Mouse (Mus musculus): ENCODE data around the gene Gm12216. TPM values are rescaled to one million over a fixed set of nuclear protein-coding genes. Genes with fewer than 3 reads are reported as not detected.
A peak's percentile ranks its signal among the peaks of the same experiment; 100 is the strongest.

Gene Gm12216
- polyA plus RNA-seq, 1 experiment from 2014 or later: 0.65 TPM

- WGBS: 80% methylated on average over 5 of the region's 5 CpGs
- Histone ChIP-seq H3K4me2 (no peak overlapping the region), H3K36me3 (peaks cover 48% of the 10 kb centered on the region)
These were observed 81.3 kb downstream of the Gm12216 start for GRCm38 (mm10) chr11:53777736-53778135.

GRCm38 (mm10) chr11:53774659-53775255 is 84.3 kb downstream of the Gm12216 start:
- ATAC-seq (ENCODE audit: insufficient number of reproducible peaks, insufficient read depth, low FRiP score, low TSS enrichment, low read depth): no peak
- H3K36me3 ChIP-seq: peaks cover 48% of the 10 kb centered on the region
- H3K4me2 ChIP-seq: no peak overlapping the region
- H3K9me3 ChIP-seq: no peaks in the 10 kb centered on the region
- H3K27ac ChIP-seq: no peak overlapping the region
- 90% methylated on average over 13 of the region's 13 CpGs for WGBS
- H3K4me1 ChIP-seq (replicated peaks): peaks cover 6% of the 10 kb centered on the region; the same call in 1 of the 2 replicates
- peaks cover 6% of the 10 kb centered on the region; the same call in 1 of the 2 replicates for H3K27me3 ChIP-seq
- H3K4me3 ChIP-seq (replicated peaks): no peak overlapping the region
- no peak overlapping the region for H3K9ac ChIP-seq (replicated peaks)

More at GRCm38 (mm10) chr11:53777736-53778135, 81.3 kb downstream of the Gm12216 start:
- H3K4me1 ChIP-seq (replicated peaks): no peaks in the 10 kb centered on the region
- H3K27me3 ChIP-seq: no peaks in the 10 kb centered on the region
- H3K4me3 ChIP-seq (replicated peaks): no peak overlapping the region
- no peak overlapping the region for H3K9ac ChIP-seq (replicated peaks)
- H3K9me3 ChIP-seq: no peaks in the 10 kb centered on the region
- no peak overlapping the region for H3K27ac ChIP-seq
- no peak for ATAC-seq (ENCODE audit: insufficient number of reproducible peaks, insufficient read depth, low FRiP score, low TSS enrichment, low read depth)

- H3K36me3 ChIP-seq: peaks cover 45% of the 10 kb centered on the region
- H3K4me3 ChIP-seq (replicated peaks): no peak overlapping the region
- H3K9ac ChIP-seq (replicated peaks): no peak overlapping the region
- 92% methylated on average over 16 of the region's 16 CpGs for WGBS
- no peak for ATAC-seq (ENCODE audit: insufficient number of reproducible peaks, insufficient read depth, low FRiP score, low TSS enrichment, low read depth)
- peaks cover 10% of the 10 kb centered on the region; the same call in 1 of the 2 replicates for H3K27me3 ChIP-seq
- H3K4me2 ChIP-seq: no peak overlapping the region
- no peaks in the 10 kb centered on the region for H3K9me3 ChIP-seq
- peaks cover 12% of the 10 kb centered on the region for H3K4me1 ChIP-seq (replicated peaks)
- no peak overlapping the region for H3K27ac ChIP-seq
These were observed 85.3 kb downstream of the Gm12216 start for GRCm38 (mm10) chr11:53773641-53774360.

DNA sequence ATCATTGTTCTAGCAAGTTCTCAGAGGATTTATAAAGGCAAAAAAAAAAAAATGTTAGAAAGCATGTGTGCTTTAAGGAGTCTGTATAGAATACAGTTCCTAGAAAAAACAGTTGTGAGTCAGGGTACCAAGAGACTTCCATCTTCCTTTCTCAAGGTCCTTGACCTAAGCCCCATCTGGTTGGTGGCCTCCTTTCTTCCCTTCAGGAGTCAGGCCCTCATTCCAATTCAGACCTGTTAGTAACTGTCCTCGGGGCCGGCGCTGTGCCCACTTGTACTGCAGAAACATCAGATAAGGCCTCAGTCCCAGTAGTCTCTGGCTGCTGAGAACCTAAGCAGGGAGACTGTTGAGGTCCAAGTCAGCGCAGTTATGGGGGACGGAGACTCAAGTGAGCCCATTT is 86.0 kb downstream of the Gm12216 start, which contains the start of gene Gm17334:
TSS of gene Gm17334 (minus strand) at position 101 of the 400 bp plus-strand sequence.
- no peaks in the 10 kb centered on the region for H3K9me3 ChIP-seq
- peaks cover 12% of the 10 kb centered on the region for H3K4me1 ChIP-seq (replicated peaks)
- H3K4me3 ChIP-seq (replicated peaks): no peak within 1 kb of the TSS
- no peak within 1 kb of the TSS for H3K27ac ChIP-seq
- peaks cover 15% of the 10 kb centered on the region; the same call in 1 of the 2 replicates for H3K27me3 ChIP-seq
- H3K9ac ChIP-seq (replicated peaks): no peak within 1 kb of the TSS
- 85% methylated on average over 5 of the region's 5 CpGs for WGBS
- no peak within 1 kb of the TSS for H3K4me2 ChIP-seq
- no peak for ATAC-seq (ENCODE audit: insufficient number of reproducible peaks, insufficient read depth, low FRiP score, low TSS enrichment, low read depth)
- peaks cover 44% of the 10 kb centered on the region for H3K36me3 ChIP-seq

DNA sequence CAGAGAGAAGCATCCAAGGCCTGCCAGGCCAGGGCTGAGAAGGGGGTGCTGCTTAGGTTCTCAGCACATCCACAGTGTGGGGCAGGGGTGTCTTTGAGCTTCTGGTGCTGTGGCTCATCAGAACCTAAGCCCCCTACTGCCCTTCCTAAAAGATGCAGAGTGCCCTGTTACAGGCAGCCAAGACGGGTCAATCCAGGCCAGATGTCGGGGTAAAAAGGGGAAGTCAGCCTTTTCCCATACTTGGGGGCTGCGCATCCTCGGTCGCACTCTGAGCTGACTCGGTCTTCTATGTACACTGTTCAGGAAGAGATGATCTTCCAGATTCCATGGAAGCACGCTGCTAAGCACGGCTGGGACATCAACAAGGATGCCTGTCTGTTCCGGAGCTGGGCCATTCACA is 86.5 kb downstream of the Gm12216 start:
- Histone ChIP-seq H3K4me3 (replicated peaks) (no peak overlapping the region), H3K27ac (no peak overlapping the region), H3K36me3 (peaks cover 39% of the 10 kb centered on the region), H3K9ac (replicated peaks) (no peak overlapping the region), H3K4me1 (replicated peaks) (peaks cover 12% of the 10 kb centered on the region), H3K27me3 (peaks cover 16% of the 10 kb centered on the region; the same call in 1 of the 2 replicates), H3K9me3 (no peaks in the 10 kb centered on the region), H3K4me2 (no peak overlapping the region)
- WGBS: 78% methylated on average over 9 of the region's 9 CpGs
- no peak for ATAC-seq (ENCODE audit: insufficient number of reproducible peaks, insufficient read depth, low FRiP score, low TSS enrichment, low read depth)

GRCm38 (mm10) chr11:53771001-53771744 is 87.9 kb downstream of the Gm12216 start:
- ATAC-seq (ENCODE audit: insufficient number of reproducible peaks, insufficient read depth, low FRiP score, low TSS enrichment, low read depth): no peak
- H3K4me3 ChIP-seq (replicated peaks): peak overlapping the region; percentile 79; the same call in 1 of the 2 replicates
- H3K36me3 ChIP-seq: peaks cover 26% of the 10 kb centered on the region
- no peak overlapping the region for H3K9ac ChIP-seq (replicated peaks)
- H3K27me3 ChIP-seq: peaks cover 18% of the 10 kb centered on the region; the same call in 1 of the 2 replicates
- no peak overlapping the region for H3K27ac ChIP-seq
- H3K4me1 ChIP-seq (replicated peaks): peaks cover 12% of the 10 kb centered on the region
- H3K4me2 ChIP-seq: peak overlapping the region; percentile 81
- no peaks in the 10 kb centered on the region for H3K9me3 ChIP-seq
- 88% methylated on average over 11 of the region's 11 CpGs for WGBS

DNA sequence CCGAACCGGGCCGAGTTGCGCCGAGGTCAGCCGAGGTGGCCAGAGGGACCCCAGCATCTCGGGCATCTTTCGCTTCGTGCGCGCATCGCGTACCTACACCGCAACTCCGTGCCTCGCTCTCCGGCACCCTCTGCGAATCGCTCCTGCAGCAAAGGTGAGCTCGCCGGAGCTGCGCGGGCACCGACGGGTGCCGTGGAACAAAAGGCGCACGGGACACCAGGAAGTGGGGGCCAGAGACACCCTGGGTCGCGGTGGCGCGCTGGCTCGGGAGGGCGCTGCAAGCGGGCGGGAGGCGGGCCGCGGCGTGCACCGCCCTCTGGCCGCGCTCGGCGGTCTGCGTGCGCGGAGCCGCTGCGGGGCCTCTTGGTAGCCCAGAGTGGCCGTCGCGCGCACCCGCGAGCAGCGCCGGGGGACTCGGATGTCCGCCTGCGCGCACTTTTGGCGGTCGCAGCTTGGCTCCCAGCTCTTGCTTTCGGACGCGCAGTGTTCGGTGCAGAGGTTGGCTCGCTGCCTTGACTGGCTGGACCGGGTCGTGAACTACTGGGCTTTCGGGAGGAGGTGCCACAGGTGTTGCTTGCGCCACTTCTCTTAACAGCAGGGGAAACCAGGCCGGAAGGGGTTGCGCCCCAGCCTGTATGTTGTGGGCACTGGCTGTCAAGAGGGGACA is 88.8 kb downstream of the Gm12216 start:
- peak overlapping the region; percentile 51 for H3K27ac ChIP-seq
- peaks cover 20% of the 10 kb centered on the region for H3K36me3 ChIP-seq
- H3K4me1 ChIP-seq (replicated peaks): peaks cover 12% of the 10 kb centered on the region
- H3K9ac ChIP-seq (replicated peaks): peak overlapping the region; percentile 75
- H3K9me3 ChIP-seq: no peaks in the 10 kb centered on the region
- peaks cover 18% of the 10 kb centered on the region; the same call in 1 of the 2 replicates for H3K27me3 ChIP-seq
- ATAC-seq (ENCODE audit: insufficient number of reproducible peaks, insufficient read depth, low FRiP score, low TSS enrichment, low read depth): peak; percentile 71
- WGBS: under 1% methylated on average over 75 of the region's 75 CpGs
- peak overlapping the region; percentile 79 for H3K4me3 ChIP-seq (replicated peaks)
- peak overlapping the region; percentile 81 for H3K4me2 ChIP-seq

GRCm38 (mm10) chr11:53769760-53770124 is 89.3 kb downstream of the Gm12216 start, which contains the start of gene Irf1:
Gene Irf1, plus strand, starts transcription at chr11:53770014.
- peak within 1 kb of the TSS; percentile 51 for H3K27ac ChIP-seq
- no peaks in the 10 kb centered on the region for H3K9me3 ChIP-seq
- peak within 1 kb of the TSS; percentile 75 for H3K9ac ChIP-seq (replicated peaks)
- peaks cover 18% of the 10 kb centered on the region; the same call in 1 of the 2 replicates for H3K27me3 ChIP-seq
- H3K4me3 ChIP-seq (replicated peaks): peak within 1 kb of the TSS; percentile 79
- peak within 1 kb of the TSS; percentile 81 for H3K4me2 ChIP-seq
- under 1% methylated on average over 40 of the region's 40 CpGs for WGBS
- ATAC-seq (ENCODE audit: insufficient number of reproducible peaks, insufficient read depth, low FRiP score, low TSS enrichment, low read depth): peak; percentile 86
- peaks cover 15% of the 10 kb centered on the region for H3K4me1 ChIP-seq (replicated peaks)
- H3K36me3 ChIP-seq: peaks cover 15% of the 10 kb centered on the region

GRCm38 (mm10) chr11:53769185-53769576 is 89.9 kb downstream of the Gm12216 start:
- Histone ChIP-seq H3K27me3 (peaks cover 18% of the 10 kb centered on the region; the same call in 1 of the 2 replicates), H3K4me3 (replicated peaks) (peak overlapping the region; percentile 79), H3K9ac (replicated peaks) (no peak overlapping the region), H3K36me3 (peaks cover 9% of the 10 kb centered on the region; the same call in 1 of the 2 replicates), H3K27ac (no peak overlapping the region; the same call in 1 of the 2 replicates), H3K9me3 (no peaks in the 10 kb centered on the region), H3K4me1 (replicated peaks) (peaks cover 19% of the 10 kb centered on the region), H3K4me2 (peak overlapping the region; percentile 81)
- ATAC-seq (ENCODE audit: insufficient number of reproducible peaks, insufficient read depth, low FRiP score, low TSS enrichment, low read depth): no peak
- 51% methylated on average over 12 of the region's 12 CpGs for WGBS

DNA sequence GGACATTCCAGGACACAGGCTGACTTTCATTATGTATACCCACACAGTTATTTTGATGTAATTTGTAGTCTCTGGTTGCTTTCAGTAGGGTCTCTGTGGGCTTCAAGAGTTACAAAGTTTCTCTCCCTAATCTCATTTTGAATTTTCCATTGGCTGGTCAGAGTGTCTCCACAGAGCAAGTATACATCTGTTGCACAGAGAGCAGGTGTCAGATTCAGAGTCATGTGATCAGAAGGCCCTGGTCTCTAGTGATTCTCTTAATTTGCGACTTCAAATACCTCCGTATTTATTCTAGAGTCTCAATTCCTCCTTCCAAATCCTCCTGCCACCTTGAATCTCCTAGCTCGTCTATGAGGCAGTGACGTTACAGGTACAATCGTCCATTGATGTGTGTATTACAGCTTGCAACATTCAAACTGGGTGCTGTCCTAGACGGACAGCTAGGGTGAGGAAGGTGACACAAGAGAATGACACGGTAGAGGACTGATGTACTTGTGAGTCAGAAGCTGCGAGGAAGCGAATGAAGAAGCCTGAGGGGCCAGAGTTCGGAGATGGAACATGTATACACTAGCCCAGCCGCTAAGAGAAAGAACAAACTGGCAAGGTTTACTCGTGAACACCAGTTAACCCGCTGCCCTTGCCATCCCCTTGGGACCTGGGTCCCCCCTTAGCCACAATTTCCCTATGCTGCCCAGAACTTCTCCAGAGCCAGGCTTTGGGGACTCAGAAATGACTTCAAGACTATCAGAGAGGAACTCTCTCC is 90.5 kb downstream of the Gm12216 start:
- Histone ChIP-seq H3K9me3 (no peaks in the 10 kb centered on the region), H3K27me3 (peaks cover 18% of the 10 kb centered on the region; the same call in 1 of the 2 replicates), H3K4me2 (no peak overlapping the region), H3K4me3 (replicated peaks) (no peak overlapping the region), H3K36me3 (0 out of 2 replicates have a peak, but pooled peaks cover 4% of the 10 kb centered on the region), H3K9ac (replicated peaks) (no peak overlapping the region), H3K27ac (no peak overlapping the region), H3K4me1 (replicated peaks) (peaks cover 25% of the 10 kb centered on the region)
- ATAC-seq (ENCODE audit: insufficient number of reproducible peaks, insufficient read depth, low FRiP score, low TSS enrichment, low read depth): no peak
- WGBS: 72% methylated on average over 13 of the region's 13 CpGs

Data from limb, embryonic 12.5 days (tissue).